Mouse (Mus musculus) hindbrain, postnatal 0 days (tissue): ENCODE data around the gene Mbnl2. TPM values are rescaled to one million over a fixed set of nuclear protein-coding genes. Genes with fewer than 3 reads are reported as not detected.

Experiments used
- ATAC-seq: fragments of 200-750 bp; cut with Nextera tagmentation; 2 replicates; pipeline ENCODE4 v1.8.0; 2017; ENCODE audit warnings: mild to moderate bottlenecking, moderate TSS enrichment, moderate library complexity
- DNase-seq: peaks from one replicate; pipeline ENCODE4 v3.0.0-alpha.2; 2015; ENCODE audit warnings: low spot score
- H3K27ac ChIP-seq: fragments of 300-500 bp; sonication (generic); 2 replicates; pipeline ENCODE4 v1.5.1; 2014; ENCODE audit warnings: mild to moderate bottlenecking
- H3K27me3 ChIP-seq: fragments of 300-500 bp; sonication (generic); 2 replicates; pipeline ENCODE4 v1.6.1; 2014; ENCODE audit warnings: low read length, mixed read lengths; ENCODE audit not compliant: insufficient read depth
- H3K36me3 ChIP-seq: fragments of 300-500 bp; sonication (generic); 2 replicates; pipeline ENCODE4 v1.6.1; 2014; ENCODE audit warnings: low read length, mixed read lengths; ENCODE audit not compliant: insufficient read depth
- H3K4me1 ChIP-seq: fragments of 300-500 bp; sonication (generic); 2 replicates; pipeline ENCODE4 v1.6.1; 2014; ENCODE audit warnings: antibody characterized with exemption, low read length, mixed read lengths; ENCODE audit not compliant: insufficient read depth
- H3K4me2 ChIP-seq: fragments of 300-500 bp; sonication (generic); 2 replicates; pipeline ENCODE4 v1.6.1; 2014; ENCODE audit warnings: low read depth, mild to moderate bottlenecking, low read length, moderate library complexity, mixed read lengths
- H3K4me3 ChIP-seq: fragments of 300-500 bp; sonication (generic); 2 replicates; pipeline ENCODE4 v1.5.1; 2014; ENCODE audit warnings: low read length
- H3K9ac ChIP-seq: fragments of 300-500 bp; sonication (generic); replicated peaks from 2 replicates; pipeline ENCODE4 v1.6.1; 2014; ENCODE audit warnings: mild to moderate bottlenecking, low read length, moderate library complexity, mixed read lengths
- H3K9me3 ChIP-seq: fragments of 300-500 bp; sonication (generic); 2 replicates; pipeline ENCODE4 v1.6.1; 2016; ENCODE audit warnings: low read length, mixed read lengths
- CTCF ChIP-seq: IDR thresholded peaks from 2 replicates; pipeline ENCODE4 v1.5.1; 2016; ENCODE audit warnings: antibody characterized with exemption, control low read depth, low read depth
- WGBS: fragments of 180-500 bp; shearing (Covaris S2); extraction: QIAGEN DNeasy Blood & Tissue Kit; methylation state at CpG from one replicate; pipeline ENCODE4 v1.1.7; 2014; 5-methylcytosine and 5-hydroxymethylcytosine counted together
- polyA plus RNA-seq: library from polyadenylated mRNA; unstranded; fragments of >200 nt; fragmentation: Nextera tagmentation; extraction: Ambion mirVana; gene quantifications from 2 replicates; pipeline ENCODE4 v1.2.1, GENCODE M21; 2015
- total RNA-seq: library from RNA; depleted of rRNA; stranded (reverse); fragments of >200 nt; gene quantifications from 2 replicates; pipeline ENCODE4 v1.2.3, GENCODE M21; 2014; rRNA removed

Gene Mbnl2
- total RNA-seq (56.1 and 78.3 TPM in 2 replicates), polyA plus RNA-seq (28.6 and 28.9 TPM in 2 replicates)

- no peaks in the 10 kb centered on the region for H3K36me3 ChIP-seq
- no peak for TF ChIP-seq CTCF
- DNase-seq = peak; percentile 96
Measured at GRCm38 (mm10) chr14:120275246-120276238, at the start of gene Mbnl2. Gene Mbnl2 (plus strand): TSS chr14:120275669.

DNA sequence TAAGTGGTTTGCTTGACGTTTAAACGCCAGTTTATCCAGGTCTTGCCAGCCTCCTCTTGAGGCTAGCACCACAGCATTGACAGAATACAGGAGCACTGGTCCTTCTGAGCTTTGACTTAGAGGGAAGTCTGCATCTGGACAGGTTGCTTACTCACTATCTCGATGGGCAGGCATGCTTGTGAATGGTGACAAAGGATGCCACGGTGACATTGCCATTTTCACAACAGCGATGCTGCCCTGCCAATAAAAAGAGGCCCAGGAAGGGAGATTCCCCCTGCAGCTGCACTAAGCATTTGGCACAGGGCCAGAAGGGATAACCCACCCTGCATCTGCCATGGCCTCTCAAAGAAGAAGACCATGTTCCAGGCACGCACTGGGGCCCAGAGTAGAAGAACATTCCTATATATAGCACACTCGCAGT, 43.4 kb upstream of the Mbnl2 start:
- TF ChIP-seq CTCF = no peak
- no peaks in the 10 kb centered on the region for H3K4me1 ChIP-seq
- no peak overlapping the region for H3K4me2 ChIP-seq
- ATAC-seq (no peak), DNase-seq (peak; percentile 40)
- no peaks in the 10 kb centered on the region for H3K9me3 ChIP-seq
- H3K4me3 ChIP-seq = no peak overlapping the region
- H3K27me3 ChIP-seq = no peaks in the 10 kb centered on the region
- 38% methylated on average over 7 of the region's 7 CpGs for WGBS
- no peak overlapping the region for H3K27ac ChIP-seq
- H3K9ac ChIP-seq = no peak overlapping the region
- H3K36me3 ChIP-seq = no peaks in the 10 kb centered on the region

More at GRCm38 (mm10) chr14:120275246-120276238, at the start of gene Mbnl2:
- Histone ChIP-seq H3K9ac (peak within 1 kb of the TSS; percentile 62), H3K4me3 (peak within 1 kb of the TSS; percentile 75), H3K4me2 (peak within 1 kb of the TSS; percentile 69), H3K27me3 (no peaks in the 10 kb centered on the region), H3K27ac (peak within 1 kb of the TSS; percentile 81), H3K4me1 (peaks cover 29% of the 10 kb centered on the region), H3K9me3 (no peaks in the 10 kb centered on the region)
- peak; percentile 100 for ATAC-seq
- under 1% methylated on average over 35 of the region's 35 CpGs for whole genome bisulfite sequencing

- Histone ChIP-seq H3K4me3 (no peak overlapping the region), H3K36me3 (no peaks in the 10 kb centered on the region), H3K4me2 (no peak overlapping the region), H3K9me3 (no peaks in the 10 kb centered on the region), H3K4me1 (no peaks in the 10 kb centered on the region), H3K27me3 (no peaks in the 10 kb centered on the region), H3K9ac (no peak overlapping the region), H3K27ac (no peak overlapping the region)
- 78% methylated on average over 7 of the region's 7 CpGs for WGBS
- ATAC-seq (no peak), DNase-seq (no peak)
- TF ChIP-seq CTCF = no peak
Measured at GRCm38 (mm10) chr14:120235610-120236009, 39.9 kb upstream of the Mbnl2 start.

GRCm38 (mm10) chr14:120238501-120238900, 37.0 kb upstream of the Mbnl2 start:
- H3K36me3 ChIP-seq = no peaks in the 10 kb centered on the region
- ATAC-seq (no peak), DNase-seq (no peak)
- no peak overlapping the region for H3K4me2 ChIP-seq
- H3K9ac ChIP-seq = no peak overlapping the region
- H3K9me3 ChIP-seq = no peaks in the 10 kb centered on the region
- no peak overlapping the region for H3K27ac ChIP-seq
- no peaks in the 10 kb centered on the region for H3K4me1 ChIP-seq
- TF ChIP-seq CTCF = no peak
- H3K4me3 ChIP-seq = no peak overlapping the region
- no peaks in the 10 kb centered on the region for H3K27me3 ChIP-seq

GRCm38 (mm10) chr14:120240209-120240608, 35.3 kb upstream of the Mbnl2 start:
- H3K4me1 ChIP-seq = no peaks in the 10 kb centered on the region
- TF ChIP-seq CTCF = no peak

DNA sequence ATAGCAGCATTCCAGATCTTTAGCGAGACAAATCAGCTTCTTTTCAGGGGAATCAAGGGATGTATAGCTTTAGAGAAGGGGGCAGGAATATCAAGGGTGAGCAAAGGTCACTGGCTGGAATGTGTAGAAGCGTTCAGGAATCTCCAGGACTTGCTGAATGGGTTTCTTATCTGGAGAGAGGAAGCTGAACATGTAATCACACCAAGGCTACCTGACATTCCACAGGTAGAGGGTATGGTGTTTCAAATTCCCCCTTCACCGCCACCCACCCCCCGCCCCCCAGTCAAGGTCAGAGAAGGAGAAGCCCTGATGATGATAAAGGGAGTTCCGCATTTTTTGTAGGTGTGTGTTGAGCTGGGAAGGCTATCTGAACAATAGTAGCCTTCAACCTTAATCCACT, 32.8 kb upstream of the Mbnl2 start:
- no peak for TF ChIP-seq CTCF
- WGBS = 77% methylated on average over 5 of the region's 5 CpGs
- no peak overlapping the region for H3K4me3 ChIP-seq

More at GRCm38 (mm10) chr14:120240209-120240608, 35.3 kb upstream of the Mbnl2 start:
- no peaks in the 10 kb centered on the region for H3K36me3 ChIP-seq
- H3K4me3 ChIP-seq = no peak overlapping the region
- H3K27ac ChIP-seq = no peak overlapping the region
- H3K27me3 ChIP-seq = no peaks in the 10 kb centered on the region
- ATAC-seq (no peak), DNase-seq (no peak)
- H3K9ac ChIP-seq = no peak overlapping the region
- WGBS = 74% methylated on average over 4 of the region's 4 CpGs
- H3K9me3 ChIP-seq = no peaks in the 10 kb centered on the region
- no peak overlapping the region for H3K4me2 ChIP-seq

More for the DNA sequence above, 32.8 kb upstream of the Mbnl2 start:
- Histone ChIP-seq H3K9ac (no peak overlapping the region), H3K27ac (no peak overlapping the region), H3K9me3 (no peaks in the 10 kb centered on the region), H3K4me2 (no peak overlapping the region), H3K36me3 (no peaks in the 10 kb centered on the region), H3K27me3 (no peaks in the 10 kb centered on the region), H3K4me1 (no peaks in the 10 kb centered on the region)
- no peak for ATAC-seq
- no peak for DNase-seq
